Mouse (Mus musculus) c-Kit-negative CD71-positive TER-119-positive erythroid progenitor cells, embryonic 14.5 days (primary cell): ENCODE data around the gene Drc7.

Experiments used
- DNase-seq: peaks from one replicate; pipeline ENCODE4 v3.0.0-alpha.2; 2013; ENCODE audit warnings: low read depth, low spot score

The Drc7 gene

DNA sequence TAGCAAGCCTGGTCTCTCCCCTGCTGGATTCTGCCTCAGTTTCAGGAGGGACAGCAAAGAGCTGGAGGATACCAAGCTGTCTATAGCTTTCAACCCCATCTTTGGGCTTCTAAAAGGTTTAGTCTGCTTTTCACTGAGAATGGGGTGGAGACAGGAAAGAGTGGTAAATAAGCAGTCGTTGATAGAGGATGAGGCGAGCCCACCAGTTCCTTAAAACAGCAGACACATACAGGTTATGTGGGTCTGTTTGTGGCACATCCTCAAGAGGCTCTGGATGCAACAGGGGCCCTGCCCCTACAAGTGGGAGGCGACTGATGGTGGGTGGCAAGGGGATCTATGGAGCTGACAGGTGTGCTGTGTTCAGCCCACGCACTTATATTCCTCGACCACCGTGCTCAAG, 3.8 kb downstream of the Drc7 start:
- no peak for DNase-seq

DNA sequence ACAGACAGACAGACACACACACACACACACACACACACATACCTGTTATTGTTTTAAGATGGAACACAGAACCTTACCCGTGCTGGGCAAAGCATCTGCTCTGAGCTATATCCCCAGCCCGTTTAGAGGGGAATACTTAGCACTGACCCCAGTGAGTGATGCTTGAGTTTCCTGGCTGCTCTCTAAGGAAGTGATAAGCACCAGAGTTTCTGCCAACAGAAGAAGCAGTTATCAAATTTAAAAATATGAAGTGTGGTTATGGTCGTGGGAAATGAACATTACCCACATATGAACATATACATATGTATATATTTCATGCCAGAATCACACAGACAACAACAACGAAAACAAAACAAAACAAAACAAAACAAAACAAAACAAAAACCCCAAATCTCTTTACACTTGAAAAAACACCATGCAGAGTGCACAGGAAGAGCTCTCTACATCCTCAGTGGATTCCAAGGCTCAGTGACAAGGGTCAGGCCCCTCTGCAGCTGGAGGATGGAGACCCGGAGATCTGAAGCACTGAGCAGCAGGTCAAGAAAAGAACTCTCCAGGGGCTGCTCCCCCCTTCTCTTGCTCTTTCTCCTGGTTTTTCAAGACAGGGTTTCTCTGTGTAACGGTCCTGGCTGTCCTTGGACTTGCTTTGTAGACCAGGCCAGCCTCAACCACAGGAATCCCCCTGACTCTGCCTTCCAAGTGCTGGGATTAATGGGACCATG, 5.1 kb downstream of the Drc7 start:
- DNase-seq: no peak

DNA sequence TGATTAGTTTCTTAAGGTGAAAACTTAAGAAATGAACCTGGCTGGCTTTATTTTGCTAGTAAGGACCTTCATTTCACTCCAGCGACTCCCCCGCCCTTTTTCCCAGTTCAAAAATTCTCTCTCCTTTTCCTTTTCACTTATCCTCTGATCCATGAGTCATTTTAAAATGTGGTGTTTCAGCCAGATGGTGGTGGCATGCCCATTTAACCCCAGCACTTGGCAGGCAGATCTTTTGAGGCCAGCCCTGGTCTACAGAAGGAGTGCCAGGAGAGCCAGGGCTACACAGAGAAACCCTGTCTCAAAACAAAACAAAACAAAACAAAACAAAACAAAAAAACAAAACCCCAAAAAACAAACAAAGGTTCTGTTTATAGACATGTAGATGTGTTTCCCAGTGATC, 9.6 kb downstream of the Drc7 start:
- no peak for DNase-seq

DNA sequence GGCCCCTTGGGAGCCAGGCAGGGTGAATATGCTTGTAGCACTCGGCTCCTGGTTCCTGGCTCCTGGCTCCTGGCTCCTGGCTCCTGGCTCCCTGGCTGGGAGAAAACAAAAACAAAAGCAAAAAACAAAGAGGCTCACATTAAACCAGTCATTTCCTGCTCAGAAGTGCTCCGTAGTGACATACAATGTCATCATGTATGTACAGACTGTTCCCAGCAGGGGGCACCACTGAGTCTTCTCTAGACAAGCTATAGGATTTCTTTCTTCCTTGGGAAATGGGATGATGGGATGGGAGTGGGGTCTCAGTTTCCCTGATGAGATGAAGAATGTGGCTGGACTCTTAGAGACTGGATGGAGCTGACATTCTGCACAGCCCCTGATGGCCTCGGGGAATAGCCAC, 12.7 kb downstream of the Drc7 start:
- peak; percentile 58 for DNase-seq

DNA sequence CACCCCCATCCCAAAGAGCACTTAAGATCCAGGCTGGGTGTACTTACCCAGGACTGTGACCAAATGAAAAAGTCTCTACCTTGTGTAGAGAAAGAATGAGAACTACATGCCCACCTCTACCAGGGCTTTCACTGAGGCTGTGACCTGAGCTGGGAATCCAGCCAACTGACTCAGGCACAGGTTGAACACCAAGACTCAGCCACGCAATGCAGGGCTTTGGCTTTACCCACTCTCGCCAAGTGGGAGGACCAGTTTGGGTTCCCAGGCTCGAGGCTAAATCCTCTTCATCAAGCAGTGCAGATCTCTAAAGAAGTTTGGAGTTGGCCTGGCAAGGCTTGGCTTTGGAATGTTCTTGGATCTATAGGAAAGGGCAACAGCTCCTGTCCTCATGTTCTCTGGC, 20.6 kb downstream of the Drc7 start:
- DNase-seq: no peak

DNA sequence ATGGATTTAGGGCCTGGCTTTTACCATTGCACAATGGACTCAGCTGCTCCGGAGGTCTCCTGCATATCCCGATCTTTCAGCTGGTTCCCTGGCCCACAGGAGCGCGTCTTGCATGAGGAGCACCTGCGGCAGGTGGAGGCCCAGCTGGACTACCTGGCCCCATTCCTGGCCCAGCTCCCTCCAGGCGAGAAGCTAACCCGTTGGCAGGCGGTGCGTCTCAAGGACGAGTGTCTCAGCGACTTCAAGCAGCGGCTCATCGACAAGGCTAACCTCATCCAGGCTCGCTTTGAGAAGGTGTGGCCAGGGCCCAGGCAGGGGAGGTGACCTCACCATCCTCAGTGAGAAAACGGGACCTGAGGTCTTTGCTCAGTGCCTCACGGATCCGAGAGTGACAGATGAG, 21.2 kb downstream of the Drc7 start:
- DNase-seq: no peak

DNA sequence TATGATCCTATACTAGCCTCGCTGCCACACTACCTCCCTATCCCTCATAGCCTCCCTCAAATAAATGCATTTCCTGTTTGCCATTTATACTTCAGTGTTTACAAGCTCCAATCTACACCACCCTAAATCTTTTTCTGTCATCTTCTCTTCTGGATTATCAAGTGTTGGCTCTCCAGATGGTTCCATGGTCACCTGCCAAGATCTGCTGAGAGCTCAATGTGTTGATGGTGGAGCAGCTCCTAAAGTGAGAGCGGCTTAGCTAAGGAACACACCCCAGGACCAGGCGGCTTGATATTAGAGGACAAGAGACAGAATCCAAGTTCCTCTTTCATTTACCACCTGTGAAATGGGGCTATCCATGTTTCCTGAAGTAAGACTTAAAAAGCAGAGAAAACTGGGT, 23.2 kb downstream of the Drc7 start:
- DNase-seq: no peak

DNA sequence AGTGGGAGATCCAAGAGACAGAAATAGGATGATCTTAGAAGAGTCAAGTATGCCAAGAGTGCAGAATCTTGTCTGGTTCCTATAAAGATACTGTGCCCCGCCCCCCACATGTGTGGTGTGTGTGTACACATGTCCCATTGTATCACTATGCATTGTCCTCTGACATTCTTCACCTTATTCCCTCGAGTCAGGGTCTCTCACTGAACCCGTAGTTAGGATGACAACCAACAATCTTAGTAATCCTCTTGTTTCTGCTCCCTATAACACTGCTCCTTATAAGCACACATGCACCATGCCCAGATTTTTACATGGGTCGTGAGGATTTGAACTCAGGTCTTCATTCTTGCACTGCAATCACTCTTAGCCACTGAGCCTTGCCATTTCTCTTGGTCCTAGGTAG, 24.4 kb downstream of the Drc7 start:
- no peak for DNase-seq

DNA sequence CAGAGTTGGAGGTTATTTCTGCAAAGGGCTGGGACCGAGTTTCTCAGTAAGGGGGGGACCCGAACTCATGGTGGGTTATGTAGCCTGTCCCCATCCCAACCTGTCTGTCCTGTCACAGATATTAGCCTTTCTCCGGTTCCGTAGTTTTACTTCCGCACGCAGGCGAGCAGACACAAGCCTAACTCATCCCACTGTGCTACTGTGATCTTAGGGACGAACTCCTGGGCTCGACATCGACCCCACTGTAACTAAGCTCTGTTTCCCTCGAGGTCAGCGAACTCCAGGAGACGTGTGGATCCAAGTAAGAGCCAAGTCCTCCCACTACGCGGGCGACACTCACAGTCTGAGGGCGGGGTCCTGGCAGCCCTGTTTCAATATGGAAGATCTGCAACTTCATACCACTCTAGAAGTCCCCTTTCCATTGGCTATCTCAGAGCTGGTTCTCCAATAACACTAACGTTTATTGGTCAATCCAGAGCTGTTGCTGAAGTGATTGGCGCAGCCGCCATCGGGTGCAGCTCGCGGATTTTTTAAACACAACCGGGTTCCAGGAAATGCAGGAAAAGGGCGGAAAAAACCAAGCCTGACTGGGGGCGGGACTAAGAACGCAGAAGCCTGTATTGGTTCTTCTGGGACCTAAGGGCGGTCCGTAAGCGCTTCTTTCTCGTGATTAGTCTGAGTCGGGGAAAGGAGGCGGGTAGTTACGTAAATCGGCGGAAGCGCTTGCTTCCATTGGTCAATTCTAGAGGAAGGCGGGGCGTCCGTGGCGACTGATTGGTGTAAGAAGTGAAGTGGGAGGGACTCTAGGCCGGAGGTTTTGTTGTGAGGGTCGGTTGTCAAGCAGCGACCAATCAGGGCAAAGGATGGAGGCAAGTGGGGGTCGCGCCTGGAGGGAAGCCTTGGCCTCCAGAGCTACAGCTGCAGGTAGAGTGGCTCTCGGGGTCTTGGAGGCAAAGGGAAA, 25.8 kb downstream of the Drc7 start, which contains the start of gene Katnb1:
TSS of gene Katnb1 (plus strand) at position 806 of the 961 bp plus-strand sequence.
- peak; percentile 99 for DNase-seq

DNA sequence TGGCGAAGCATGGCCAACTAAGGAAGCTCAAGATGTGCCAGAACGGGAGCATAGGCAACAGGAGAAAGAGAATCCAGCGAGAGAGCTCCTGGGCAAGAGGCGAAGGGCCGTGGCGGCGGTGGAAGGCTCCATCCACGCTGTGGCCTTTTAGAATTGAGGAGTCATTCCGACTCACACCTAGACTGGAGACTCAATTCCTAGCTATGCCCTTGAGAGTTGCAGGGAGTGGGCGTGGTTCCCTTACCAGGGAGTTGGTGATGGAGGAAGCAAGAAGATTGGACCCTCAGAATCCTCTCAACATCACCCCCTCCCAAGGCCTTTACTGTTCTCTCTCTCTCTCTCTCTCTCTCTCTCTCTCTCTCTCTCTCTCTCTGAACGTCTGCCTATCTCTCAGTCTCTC, 26.7 kb downstream of the Drc7 start:
- DNase-seq: peak; percentile 53

DNA sequence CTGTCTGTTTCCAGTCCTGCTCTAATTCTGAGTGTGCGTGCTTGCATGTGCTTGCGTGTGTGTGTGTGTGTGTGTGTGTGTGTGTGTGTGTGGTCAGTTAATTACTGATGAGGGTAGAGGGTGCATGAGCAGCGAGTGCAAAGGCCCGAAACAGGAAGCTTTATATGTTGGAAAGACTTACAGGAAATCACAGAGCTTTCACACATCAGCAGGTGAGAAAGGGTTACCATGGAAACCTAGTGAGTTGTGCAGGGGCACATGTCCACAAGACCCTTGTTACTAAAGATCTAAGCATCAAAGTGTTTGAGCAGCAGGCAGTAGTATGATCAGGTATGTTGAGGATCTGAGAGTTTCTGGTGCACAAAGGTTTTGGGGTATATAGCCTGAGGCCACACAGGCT, 29.4 kb downstream of the Drc7 start:
- DNase-seq: no peak

DNA sequence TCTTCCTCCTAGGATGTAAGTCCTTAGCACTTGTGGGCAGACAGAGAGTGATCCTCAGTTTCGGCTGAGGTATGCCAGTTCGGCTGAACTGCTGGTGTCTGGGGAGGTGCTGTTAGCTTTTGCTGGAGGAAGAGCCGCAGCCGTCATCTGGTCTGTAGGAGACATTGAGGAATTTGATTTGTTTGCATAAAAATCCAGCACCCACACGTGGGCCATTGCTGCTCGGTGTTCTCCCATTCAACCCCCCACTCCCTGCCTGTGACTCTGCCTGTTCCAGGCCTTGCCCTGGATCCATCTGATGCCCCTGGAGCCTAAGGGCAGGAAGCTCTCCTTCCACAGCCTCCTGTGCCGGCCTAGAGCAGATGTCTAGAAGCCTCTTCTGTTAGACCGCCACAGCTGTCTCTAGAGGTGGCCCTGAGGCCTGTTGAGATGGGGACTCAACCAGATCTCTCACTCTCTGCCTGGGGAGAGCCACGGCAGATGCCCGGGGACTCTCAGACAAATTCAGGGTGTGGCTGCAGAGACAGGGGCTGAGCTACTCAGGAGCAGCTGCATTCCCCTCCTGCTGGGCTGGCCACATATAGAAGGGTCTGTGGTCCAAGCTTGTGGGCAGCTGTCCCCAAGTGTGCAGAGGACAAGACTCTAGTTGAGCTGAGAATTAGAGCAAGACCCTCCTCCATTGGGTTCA, 30.0 kb downstream of the Drc7 start:
- DNase-seq: no peak

DNA sequence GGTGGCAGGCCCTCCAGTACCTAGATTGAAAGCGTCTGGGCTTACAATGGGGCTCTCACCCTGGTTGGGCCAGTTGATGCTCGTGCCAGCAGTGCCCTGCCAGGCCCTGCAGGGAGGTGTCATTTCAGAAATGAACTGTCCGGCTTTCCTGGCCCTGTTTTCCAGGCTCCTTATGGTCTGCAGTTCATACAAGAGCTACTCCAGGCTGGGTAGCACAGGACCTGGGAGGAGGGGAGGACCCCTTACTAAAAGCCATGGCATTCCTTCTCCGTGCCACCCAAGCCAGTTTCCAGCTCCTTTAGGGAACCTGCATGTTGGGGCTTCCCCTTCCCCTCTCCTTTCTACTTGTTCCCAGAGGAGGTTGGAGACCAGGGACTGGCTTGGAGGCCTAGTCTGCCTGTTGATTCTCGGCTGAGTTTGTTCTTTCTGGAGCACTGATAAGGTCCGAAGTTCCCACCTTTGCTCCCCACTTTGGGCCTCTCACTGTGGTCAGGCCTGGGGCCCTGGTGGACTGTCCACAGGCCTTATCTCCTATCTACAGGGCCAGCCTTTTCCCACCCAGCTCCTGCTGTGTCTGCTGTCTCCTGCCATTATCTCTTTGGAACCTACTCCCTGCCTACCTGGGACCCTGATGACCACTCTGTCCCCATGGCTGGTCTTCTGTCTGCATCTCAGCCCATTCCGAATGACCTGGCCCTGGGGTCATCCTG, 30.7 kb downstream of the Drc7 start:
- DNase-seq: no peak

DNA sequence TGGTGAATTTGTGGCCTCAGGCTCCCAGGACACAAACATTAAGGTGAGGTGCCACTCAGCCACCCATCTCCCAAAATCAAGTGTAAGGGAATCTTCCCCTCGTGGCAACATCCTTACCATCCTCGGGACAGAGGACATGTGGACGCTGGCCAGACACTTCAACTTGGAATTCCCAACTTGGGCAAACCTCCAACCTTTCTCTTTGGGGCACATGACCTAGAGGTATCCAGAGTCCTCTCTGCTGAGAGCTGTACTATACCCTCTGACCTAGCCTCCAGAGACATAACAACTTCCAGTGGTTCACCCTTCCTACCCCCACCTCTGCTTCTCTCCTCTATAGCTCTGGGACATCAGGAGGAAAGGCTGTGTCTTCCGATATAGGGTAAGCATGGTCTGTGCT, 38.7 kb downstream of the Drc7 start:
- no peak for DNase-seq

DNA sequence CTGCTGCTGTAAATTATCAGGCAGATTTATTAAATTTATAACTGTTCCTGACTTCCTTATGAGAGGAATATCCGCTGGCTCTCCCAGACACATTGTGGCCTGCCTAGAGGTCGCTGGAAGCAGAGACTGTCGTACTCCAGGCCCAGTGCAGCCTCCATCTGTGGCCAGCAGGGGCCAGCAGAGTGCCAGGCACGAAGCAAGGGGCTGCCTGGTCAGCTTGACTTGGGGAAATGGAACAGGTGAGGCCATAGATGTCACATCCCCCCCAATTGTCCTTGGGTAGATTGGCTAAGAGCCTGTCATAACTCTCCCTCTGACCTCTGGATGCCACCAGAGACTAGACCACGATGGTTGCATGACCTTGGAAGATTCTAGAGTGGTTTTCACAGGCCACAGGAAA, 44.1 kb downstream of the Drc7 start:
- no peak for DNase-seq

DNA sequence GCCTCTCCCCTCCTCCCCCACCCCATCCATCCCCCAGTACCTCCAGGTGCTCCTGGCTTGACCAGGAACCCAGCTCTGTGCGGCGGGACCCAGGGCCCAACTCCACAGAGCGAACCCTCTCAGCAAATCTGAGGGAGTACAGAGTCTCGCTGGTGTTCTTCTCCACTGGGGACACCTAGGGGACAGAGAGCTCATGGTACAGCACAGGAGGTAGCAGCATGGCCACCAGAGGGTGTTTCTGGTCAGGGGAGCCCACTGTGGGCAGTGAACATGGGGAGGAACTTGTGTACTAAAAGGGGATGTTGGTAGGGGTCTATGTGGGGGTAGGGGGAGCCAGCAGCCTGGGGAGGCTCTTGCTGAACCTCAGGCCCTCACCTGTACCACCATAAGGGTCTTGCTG, 47.1 kb downstream of the Drc7 start:
- no peak for DNase-seq

DNA sequence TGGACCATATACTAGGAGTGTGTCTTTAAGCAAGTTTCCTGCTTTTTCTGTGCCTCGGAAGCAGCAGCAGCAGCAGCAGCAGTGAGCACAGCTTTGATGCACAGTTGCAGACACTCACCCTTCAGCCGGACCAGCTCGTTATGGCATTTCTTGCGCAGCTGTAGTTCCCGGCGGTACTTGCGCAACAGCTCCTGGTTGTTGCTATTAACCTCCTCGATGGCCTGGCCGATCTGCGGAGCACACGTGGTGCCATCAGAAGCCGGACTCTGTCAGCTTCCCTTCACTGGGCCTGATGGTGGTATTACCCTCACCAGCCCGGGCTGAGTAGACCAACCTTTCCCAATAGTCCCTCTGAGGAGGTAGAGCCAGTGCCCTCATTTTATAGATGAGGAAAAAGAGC, 52.4 kb downstream of the Drc7 start:
- DNase-seq: no peak

DNA sequence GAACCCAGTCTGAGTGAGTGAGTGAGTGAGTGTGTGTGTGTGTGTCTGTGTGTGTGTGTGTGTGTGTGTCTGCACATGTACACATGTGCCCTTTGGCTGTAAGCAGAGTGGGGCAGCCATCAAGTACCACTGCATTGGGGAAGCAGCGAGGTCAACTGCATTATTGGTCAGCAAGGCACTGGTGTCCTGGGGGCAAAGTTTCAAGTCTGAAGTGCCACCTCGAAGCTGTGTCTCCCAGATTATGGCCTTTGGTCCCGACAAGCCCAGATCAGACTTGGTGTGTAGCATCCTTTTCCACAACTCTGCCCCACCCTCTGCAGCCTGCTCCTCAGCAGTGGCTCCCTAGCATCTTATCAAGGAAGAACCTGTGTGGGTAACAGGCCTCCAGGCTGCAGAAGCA, 57.7 kb downstream of the Drc7 start:
- no peak for DNase-seq

DNA sequence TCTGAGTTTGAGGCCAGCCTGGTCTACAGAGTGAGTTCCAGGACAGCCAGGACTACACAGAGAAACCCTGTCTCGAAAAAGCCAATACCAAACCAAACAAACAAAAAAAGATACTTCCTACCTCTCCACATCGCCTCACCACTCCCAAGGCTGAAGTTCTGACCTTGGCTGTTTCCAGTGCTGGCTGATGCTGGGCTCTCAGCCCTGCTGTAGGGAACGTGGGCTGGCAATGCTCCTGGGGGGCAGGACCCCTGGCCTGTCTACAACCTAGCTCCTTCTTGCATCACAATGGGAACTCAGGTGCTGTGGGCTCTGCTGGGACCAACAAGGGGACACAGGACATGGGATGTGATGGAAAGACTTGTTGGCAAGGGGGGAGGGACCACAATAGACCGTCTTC, 58.2 kb downstream of the Drc7 start:
- no peak for DNase-seq

DNA sequence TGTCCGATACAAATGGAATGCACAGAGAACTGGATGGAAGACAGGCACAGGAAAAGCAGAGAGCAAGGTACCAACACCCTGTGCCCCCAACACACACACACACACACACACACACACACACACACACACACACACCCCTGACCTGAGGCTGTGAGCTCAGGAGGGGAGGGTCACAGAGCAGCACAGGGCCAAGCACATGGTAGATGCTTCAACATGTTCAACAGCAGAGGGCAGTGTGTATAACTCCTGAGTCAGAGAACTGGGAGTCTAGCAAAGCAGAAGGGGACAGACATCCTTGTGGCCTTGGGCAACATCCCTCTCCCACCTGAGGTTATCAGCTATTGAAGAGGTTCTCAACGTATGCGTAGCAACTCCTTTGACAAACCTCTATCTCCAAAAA, 58.8 kb downstream of the Drc7 start:
- no peak for DNase-seq

DNA sequence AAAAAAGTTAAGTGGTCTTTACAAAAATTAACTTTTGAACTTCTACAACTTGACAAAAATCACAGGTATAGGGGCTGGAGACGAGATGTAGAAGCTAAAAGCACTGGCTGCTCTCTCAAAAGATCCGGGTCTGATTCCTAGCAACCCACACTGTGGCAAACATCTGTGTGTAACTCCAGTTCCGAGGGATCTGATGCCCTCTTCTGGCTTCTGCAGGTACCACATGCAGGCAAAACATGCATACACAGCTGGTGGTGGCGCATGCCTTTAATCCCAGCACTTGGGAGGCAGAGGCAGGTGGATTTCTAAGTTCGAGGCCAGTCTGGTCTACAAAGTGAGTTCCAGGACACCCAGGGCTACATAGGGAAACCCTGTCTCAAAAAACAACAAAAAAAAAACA, 68.6 kb downstream of the Drc7 start:
- no peak for DNase-seq

DNA sequence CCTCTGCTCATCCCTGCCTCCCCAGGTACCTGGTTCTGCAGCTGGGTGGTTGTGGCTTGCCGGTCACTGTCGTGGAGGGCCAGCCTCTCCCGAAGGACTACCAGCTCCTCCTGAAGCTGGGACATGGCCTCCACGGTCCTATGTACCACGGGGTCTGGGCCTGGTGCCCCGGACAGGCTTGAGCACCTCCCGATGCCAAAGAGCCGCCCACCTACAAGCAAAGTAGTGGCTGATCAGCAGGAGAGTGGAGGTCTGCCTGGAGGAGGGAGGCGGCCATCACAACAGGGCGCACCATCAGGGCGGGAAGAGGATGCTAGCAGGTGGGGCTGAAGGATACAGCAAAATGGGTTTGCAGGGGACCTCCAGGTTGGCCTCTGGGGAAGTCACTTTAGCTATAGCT, 71.6 kb downstream of the Drc7 start:
- no peak for DNase-seq
